Mouse (Mus musculus): ENCODE data around the gene Ankrd36.

- TF ChIP-seq POLR2A (IDR thresholded peaks at IDR 0.05; ENCODE audit: low read depth, low read length) (no peak), CTCF (IDR thresholded peaks at IDR 0.05; ENCODE audit: borderline replicate concordance, insufficient read depth, low read length) (no peak)
These were observed 131.8 kb downstream of the Ankrd36 start for GRCm38 (mm10) chr11:5701300-5701699.
